Comparison of ENCODE assay signal across 17 mouse cellular contexts in genomic region chr4:85823952-85824704, GRCm38 (mm10).
DNase-seq lines count a peak whose midpoint lies in the region; ATAC-seq and TF ChIP-seq lines count a peak whose summit lies in the region.
"Had no signal": no experiment of that assay in that cellular context is flagged by ENCODE, and none has a peak within 500 bp of the region (broad histone marks: within the 10 kb centered on the region; RNA-seq: fewer than 3 reads in every experiment).

No protein-coding gene starts in this region.

- WGBS in forebrain, embryonic 14.5 days, result 53% methylated on average over 8 of the region's 8 CpGs
- 76% methylated on average over 8 of the region's 8 CpGs for WGBS in forebrain, embryonic 10.5 days
- WGBS in neural tube, embryonic 11.5 days, result 67% methylated on average over 8 of the region's 8 CpGs
- 33% methylated on average over 8 of the region's 8 CpGs for WGBS in hindbrain, postnatal 0 days
- 25% methylated on average over 8 of the region's 8 CpGs for WGBS in neural tube, embryonic 15.5 days

- no peak for TF ChIP-seq CTCF in hindbrain, postnatal 0 days (IDR thresholded peaks at IDR 0.05; ENCODE audit: low read depth)

- no peak overlapping the region for H3K9ac ChIP-seq in forebrain, embryonic 14.5 days (ENCODE audit: low read length)
- no peak overlapping the region for H3K9ac ChIP-seq in neural tube, embryonic 11.5 days (ENCODE audit: low read length)
- H3K9ac ChIP-seq in hindbrain, postnatal 0 days (replicated peaks; ENCODE audit: low read length), result no peak overlapping the region
- no peak overlapping the region for H3K9ac ChIP-seq in neural tube, embryonic 15.5 days (replicated peaks)
- H3K9ac ChIP-seq: limb, embryonic 15.5 days had no signal

- no peaks in the 10 kb centered on the region for H3K36me3 ChIP-seq in forebrain, embryonic 14.5 days (ENCODE audit: control insufficient read depth, insufficient read depth, low read length)
- no peaks in the 10 kb centered on the region for H3K36me3 ChIP-seq in forebrain, embryonic 10.5 days (replicated peaks)
- H3K36me3 ChIP-seq in neural tube, embryonic 11.5 days (ENCODE audit: control insufficient read depth, insufficient read depth, low read length), result no peaks in the 10 kb centered on the region
- no peaks in the 10 kb centered on the region for H3K36me3 ChIP-seq in hindbrain, postnatal 0 days (ENCODE audit: insufficient read depth, low read length)
- no peaks in the 10 kb centered on the region for H3K36me3 ChIP-seq in neural tube, embryonic 15.5 days
- H3K36me3 ChIP-seq: limb, embryonic 15.5 days had no signal

- no peaks in the 10 kb centered on the region for H3K4me1 ChIP-seq in forebrain, embryonic 14.5 days (ENCODE audit: control insufficient read depth, insufficient read depth, low read length)
- H3K4me1 ChIP-seq in forebrain, embryonic 10.5 days, result no peaks in the 10 kb centered on the region
- no peaks in the 10 kb centered on the region for H3K4me1 ChIP-seq in neural tube, embryonic 11.5 days (ENCODE audit: control insufficient read depth, insufficient read depth, low read length)
- H3K4me1 ChIP-seq in hindbrain, postnatal 0 days (ENCODE audit: insufficient read depth, low read length), result no peaks in the 10 kb centered on the region
- peaks cover 7% of the 10 kb centered on the region for H3K4me1 ChIP-seq in neural tube, embryonic 15.5 days
- H3K4me1 ChIP-seq: limb, embryonic 15.5 days had no signal

- H3K27ac ChIP-seq in forebrain, embryonic 14.5 days (ENCODE audit: low read depth, low read length), result no peak overlapping the region
- H3K27ac ChIP-seq in forebrain, embryonic 10.5 days, result no peak overlapping the region
- no peak overlapping the region for H3K27ac ChIP-seq in neural tube, embryonic 11.5 days (ENCODE audit: low read depth, low read length)
- H3K27ac ChIP-seq in hindbrain, postnatal 0 days, result no peak overlapping the region
- H3K27ac ChIP-seq in neural tube, embryonic 15.5 days (replicated peaks), result no peak overlapping the region
- H3K27ac ChIP-seq: limb, embryonic 15.5 days had no signal

- H3K4me3 ChIP-seq in forebrain, embryonic 14.5 days (ENCODE audit: low read depth, low read length), result no peak overlapping the region
- H3K4me3 ChIP-seq in forebrain, embryonic 10.5 days, result no peak overlapping the region
- H3K4me3 ChIP-seq in neural tube, embryonic 11.5 days (ENCODE audit: low read depth, low read length), result no peak overlapping the region
- no peak overlapping the region for H3K4me3 ChIP-seq in hindbrain, postnatal 0 days (ENCODE audit: low read length)
- no peak overlapping the region for H3K4me3 ChIP-seq in neural tube, embryonic 15.5 days (replicated peaks)
- H3K4me3 ChIP-seq: limb, embryonic 15.5 days had no signal

- no peak overlapping the region for H3K4me2 ChIP-seq in forebrain, embryonic 14.5 days (ENCODE audit: low read length)
- no peak overlapping the region for H3K4me2 ChIP-seq in neural tube, embryonic 11.5 days (ENCODE audit: low read depth)
- 0 out of 2 replicates have a peak overlapping the region, but pooled peaks have one; percentile 1 for H3K4me2 ChIP-seq in hindbrain, postnatal 0 days (ENCODE audit: low read depth, low read length)
- H3K4me2 ChIP-seq in neural tube, embryonic 15.5 days, result no peak overlapping the region
- H3K4me2 ChIP-seq: limb, embryonic 15.5 days had no signal

- H3K9me3 ChIP-seq in forebrain, embryonic 14.5 days (replicated peaks; ENCODE audit: control insufficient read depth, low read length), result no peaks in the 10 kb centered on the region
- H3K9me3 ChIP-seq in forebrain, embryonic 10.5 days, result no peaks in the 10 kb centered on the region
- no peaks in the 10 kb centered on the region for H3K9me3 ChIP-seq in neural tube, embryonic 11.5 days (ENCODE audit: control insufficient read depth, low read length)
- H3K9me3 ChIP-seq in hindbrain, postnatal 0 days (ENCODE audit: low read length), result no peaks in the 10 kb centered on the region
- H3K9me3 ChIP-seq in neural tube, embryonic 15.5 days (replicated peaks), result no peaks in the 10 kb centered on the region
- H3K9me3 ChIP-seq: limb, embryonic 15.5 days had no signal

- peak; percentile 81 for DNase-seq in forebrain, embryonic 14.5 days (ENCODE audit: low spot score)
- DNase-seq in forebrain, embryonic 10.5 days (ENCODE audit: extremely low spot score, low spot score), result no peak
- DNase-seq in neural tube, embryonic 11.5 days (ENCODE audit: low spot score), result peak; percentile 15
- no peak for DNase-seq in neural tube, embryonic 10.5 days (ENCODE audit: extremely low spot score, low spot score)
- peak; percentile 51 for DNase-seq in hindbrain, postnatal 0 days (ENCODE audit: low spot score)
- DNase-seq in right cerebral cortex, postnatal 14 days, result no peak
- no peak for DNase-seq in MN1 (ENCODE audit: low spot score)
- DNase-seq: adrenal gland, adult 2 months; cerebellum, adult 8-10 months; gastrocnemius, postnatal 10 days; heart, adult 18-20 months; kidney, adult 2 months; kidney, postnatal 36 days; thymus, adult 18-20 months had no signal

- H3K27me3 ChIP-seq in forebrain, embryonic 14.5 days (replicated peaks; ENCODE audit: control insufficient read depth, insufficient read depth, low read length), result no peaks in the 10 kb centered on the region
- H3K27me3 ChIP-seq in forebrain, embryonic 10.5 days (ENCODE audit: poor library complexity, severe bottlenecking), result no peaks in the 10 kb centered on the region
- no peaks in the 10 kb centered on the region for H3K27me3 ChIP-seq in neural tube, embryonic 11.5 days (ENCODE audit: control insufficient read depth, insufficient read depth, low read length)
- H3K27me3 ChIP-seq in hindbrain, postnatal 0 days (ENCODE audit: insufficient read depth, low read length), result no peaks in the 10 kb centered on the region
- no peaks in the 10 kb centered on the region for H3K27me3 ChIP-seq in neural tube, embryonic 15.5 days (replicated peaks)
- H3K27me3 ChIP-seq: CH12.LX; limb, embryonic 15.5 days had no signal

- peak; percentile 87 for ATAC-seq in forebrain, embryonic 14.5 days
- peak; percentile 66 for ATAC-seq in neural tube, embryonic 11.5 days (ENCODE audit: insufficient read depth, low FRiP score, low TSS enrichment)
- no peak for ATAC-seq in hindbrain, postnatal 0 days
- ATAC-seq in neural tube, embryonic 15.5 days (ENCODE audit: low FRiP score), result peak; percentile 66

Comparison
In these comparisons a context has a peak if more than half of its experiments do, and no peak if none do; other contexts are left out.
1. DNase-seq: peak in forebrain, embryonic 14.5 days (single experiment), neural tube, embryonic 11.5 days (single experiment) and hindbrain, postnatal 0 days (single experiment); none in forebrain, embryonic 10.5 days (single experiment), neural tube, embryonic 10.5 days (single experiment), right cerebral cortex, postnatal 14 days (single experiment) and MN1 (single experiment).